Comparison of ENCODE assay signal across 25 mouse cellular contexts in genomic region chr9:51293541-51293940, GRCm38 (mm10). TPM values are rescaled to one million over a fixed set of nuclear protein-coding genes. Genes with fewer than 3 reads are reported as not detected.
"Had no signal": no experiment of that assay in that cellular context is flagged by ENCODE, and none has a peak within 500 bp of the region (broad histone marks: within the 10 kb centered on the region; RNA-seq: fewer than 3 reads in every experiment).

No protein-coding gene starts in this region.

- H3K4me3 ChIP-seq: liver, embryonic 15.5 days; lung, embryonic 15.5 days; megakaryocyte, embryonic 14.5 days; midbrain, embryonic 10.5 days; midbrain, embryonic 12.5 days; myocyte; neural tube, embryonic 13.5 days; neural tube, embryonic 15.5 days; stomach, embryonic 15.5 days had no signal

- H3K27ac ChIP-seq: liver, embryonic 15.5 days; lung, embryonic 15.5 days; macrophage; midbrain, embryonic 10.5 days; midbrain, embryonic 12.5 days; neural tube, embryonic 13.5 days; neural tube, embryonic 15.5 days; stomach, embryonic 15.5 days; stomach, postnatal 0 days had no signal

- H3K4me2 ChIP-seq: liver, embryonic 15.5 days; lung, embryonic 15.5 days; midbrain, embryonic 12.5 days; neural tube, embryonic 13.5 days; neural tube, embryonic 15.5 days; stomach, embryonic 15.5 days had no signal

- DNase-seq: liver, postnatal 0 days; lung, adult 2 months; lung, postnatal 14 days; lung, postnatal 36 days; midbrain, embryonic 14.5 days; retina, postnatal 1 day; right cerebral cortex, adult 18-20 months; right cerebral cortex, postnatal 14 days; thymus, adult 2 months; thymus, postnatal 25 days; thymus, postnatal 4 days had no signal

- H3K9ac ChIP-seq: liver, embryonic 15.5 days; liver, postnatal 0 days; lung, embryonic 15.5 days; midbrain, embryonic 12.5 days; neural tube, embryonic 13.5 days; neural tube, embryonic 15.5 days; stomach, embryonic 15.5 days had no signal

- H3K4me1 ChIP-seq: liver, embryonic 15.5 days; midbrain, embryonic 10.5 days; midbrain, embryonic 12.5 days; neural tube, embryonic 15.5 days; stomach, embryonic 15.5 days had no signal

- H3K27me3 ChIP-seq: liver, embryonic 15.5 days; lung, embryonic 15.5 days; midbrain, embryonic 12.5 days; neural tube, embryonic 13.5 days; neural tube, embryonic 15.5 days; stomach, embryonic 15.5 days had no signal

- ATAC-seq: liver, postnatal 0 days; midbrain, embryonic 16.5 days had no signal

- H3K9me3 ChIP-seq: liver, embryonic 15.5 days; lung, embryonic 15.5 days; megakaryocyte, embryonic 14.5 days; midbrain, embryonic 10.5 days; midbrain, embryonic 12.5 days; neural tube, embryonic 13.5 days; stomach, embryonic 15.5 days had no signal

- H3K36me3 ChIP-seq: liver, embryonic 15.5 days; lung, embryonic 15.5 days; midbrain, embryonic 10.5 days; midbrain, embryonic 12.5 days; neural tube, embryonic 13.5 days; neural tube, embryonic 15.5 days; stomach, embryonic 15.5 days had no signal

RNA-seq across cellular contexts. Expression of gene 1810046K07Rik, which starts 35.2 kb away (rescaled TPM):
- polyA plus RNA-seq: macrophage; midbrain, embryonic 10.5 days; midbrain, embryonic 12.5 days; midbrain, embryonic 14.5 days; midbrain, embryonic 16.5 days; myocyte; neural tube, embryonic 11.5 days; neural tube, embryonic 13.5 days; neural tube, embryonic 15.5 days; urinary bladder, adult 2 months had no signal
